ENCODE assay signal across 10 mouse cellular contexts in genomic region chr1:191956871-191957270, GRCm38 (mm10). TPM values are rescaled to one million over a fixed set of nuclear protein-coding genes. Genes with fewer than 3 reads are reported as not detected.
DNase-seq lines count a peak whose midpoint lies in the region; ATAC-seq and TF ChIP-seq lines count a peak whose summit lies in the region.
"Had no signal": no experiment of that assay in that cellular context is flagged by ENCODE, and none has a peak within 500 bp of the region (broad histone marks: within the 10 kb centered on the region; RNA-seq: fewer than 3 reads in every experiment).

No protein-coding gene starts in this region.

- H3K27ac ChIP-seq in liver, embryonic 14.5 days: no peak overlapping the region
- H3K27ac ChIP-seq: hindbrain, embryonic 12.5 days had no signal

- no peaks in the 10 kb centered on the region for H3K27me3 ChIP-seq in liver, embryonic 14.5 days (ENCODE audit: control insufficient read depth, insufficient read depth, low read length)
- H3K27me3 ChIP-seq: CH12.LX; hindbrain, embryonic 12.5 days had no signal

- no peaks in the 10 kb centered on the region for H3K9me3 ChIP-seq in liver, embryonic 14.5 days (ENCODE audit: control insufficient read depth, low read length)
- H3K9me3 ChIP-seq: hindbrain, embryonic 12.5 days had no signal

- intact Hi-C loops in heart, postnatal 36 days (cut with DNase I): loop anchor here (2.0 kb wide), 1 partner anchor 50 kb away; the partner anchor contains the start of gene Slc30a1
- intact Hi-C loops in gastrocnemius, postnatal 14 days (cut with DNase I; ENCODE audit: low total_unique reads): no loop called here

- ATAC-seq in liver, embryonic 14.5 days (ENCODE audit: insufficient read depth): no peak
- no peak for ATAC-seq in frontal cortex, adult (ENCODE audit: low TSS enrichment)

- DNase-seq in cerebellum, adult 9-11 months: peak; percentile 11
- no peak for DNase-seq in cerebellum, postnatal 4 days (ENCODE audit: low spot score in 2 of 2)
- DNase-seq in adipocyte (ENCODE audit: low spot score): peak; percentile 64
- peak; percentile 41 to 48 for DNase-seq in heart, postnatal 36 days
- no peak for DNase-seq in liver, embryonic 14.5 days (ENCODE audit: low read depth in 3 of 3, low spot score in 3 of 3)
- DNase-seq in gastrocnemius, postnatal 14 days: no peak
- no peak for DNase-seq in c-Kit-positive CD71-positive TER-119-positive erythroid progenitor cells, embryonic 14.5 days (ENCODE audit: low spot score)

- no peaks in the 10 kb centered on the region for H3K36me3 ChIP-seq in liver, embryonic 14.5 days (replicated peaks; ENCODE audit: control insufficient read depth, insufficient read depth, low read depth)
- H3K36me3 ChIP-seq: hindbrain, embryonic 12.5 days had no signal

- peaks cover 0 to 6% of the 10 kb centered on the region in 2 experiments; a peak in 2 of 4 replicates for H3K4me1 ChIP-seq in liver, embryonic 14.5 days (replicated peaks; ENCODE audit: control insufficient read depth in 2 of 2, insufficient read depth in 2 of 2, low read length in 1 of 2)
- H3K4me1 ChIP-seq: hindbrain, embryonic 12.5 days had no signal

- no peak overlapping the region for H3K9ac ChIP-seq in liver, embryonic 14.5 days (replicated peaks)
- H3K9ac ChIP-seq: hindbrain, embryonic 12.5 days had no signal

- peak overlapping the region; percentile 6; the same call in 1 of the 2 replicates for H3K4me2 ChIP-seq in liver, embryonic 14.5 days (ENCODE audit: low read depth)
- H3K4me2 ChIP-seq: hindbrain, embryonic 12.5 days had no signal

- H3K4me3 ChIP-seq in liver, embryonic 14.5 days (ENCODE audit: insufficient read depth in 1 of 2, low read depth in 2 of 2, low read length in 2 of 2): no peak overlapping the region
- H3K4me3 ChIP-seq: hindbrain, embryonic 12.5 days had no signal

- TF ChIP-seq CTCF in liver, embryonic 14.5 days (IDR thresholded peaks at IDR 0.05; ENCODE audit: low read depth): no peak

- whole genome bisulfite sequencing in liver, embryonic 14.5 days (ENCODE audit: insufficient replicate concordance): 60% methylated on average over 2 of the region's 2 CpGs

- no peak for TF ChIP-seq EP300 in liver, embryonic 14.5 days (IDR thresholded peaks at IDR 0.05; ENCODE audit: low read depth)

RNA-seq across cellular contexts. Expression of gene Rd3, which starts 20.3 kb away (rescaled TPM):
- total RNA-seq in heart, postnatal 36 days (2021): under 1 TPM; 0.16 to 0.53 TPM
- 0.04 TPM in 2 replicates for polyA plus RNA-seq in liver, embryonic 14.5 days (2012; rRNA removed)
- 0.09 and 0.10 TPM in 2 replicates for polyA plus RNA-seq in liver, embryonic 14.5 days (2014; fragmentation: Nextera tagmentation; extraction: Ambion mirVana)
- under 1 TPM in 1 of 2 experiments, not detected in 1; 0.06 TPM for total RNA-seq in gastrocnemius, postnatal 14 days (2021)

RNA-seq across cellular contexts. Expression of gene Slc30a1, which starts 50.3 kb away (rescaled TPM):
- total RNA-seq in heart, postnatal 36 days (2021): 10 to 100 TPM; 19.7 to 27.2 TPM
- polyA plus RNA-seq in liver, embryonic 14.5 days (2012; rRNA removed): 3.8 and 5.9 TPM in 2 replicates
- polyA plus RNA-seq in liver, embryonic 14.5 days (2014; fragmentation: Nextera tagmentation; extraction: Ambion mirVana): 2.1 and 3.2 TPM in 2 replicates
- 1 to 10 TPM; 8.0 to 8.1 TPM for total RNA-seq in gastrocnemius, postnatal 14 days (2021)

Comparison
In these comparisons a context has a peak if more than half of its experiments do, and no peak if none do; other contexts are left out.
1. DNase-seq: peak in cerebellum, adult 9-11 months (single experiment), adipocyte (single experiment) and heart, postnatal 36 days (2 of 2); none in cerebellum, postnatal 4 days (0 of 2), liver, embryonic 14.5 days (0 of 3), gastrocnemius, postnatal 14 days (single experiment) and c-Kit-positive CD71-positive TER-119-positive erythroid progenitor cells, embryonic 14.5 days (single experiment).